Mouse (Mus musculus): ENCODE results near the gene Prss16.

The Prss16 gene

DNA sequence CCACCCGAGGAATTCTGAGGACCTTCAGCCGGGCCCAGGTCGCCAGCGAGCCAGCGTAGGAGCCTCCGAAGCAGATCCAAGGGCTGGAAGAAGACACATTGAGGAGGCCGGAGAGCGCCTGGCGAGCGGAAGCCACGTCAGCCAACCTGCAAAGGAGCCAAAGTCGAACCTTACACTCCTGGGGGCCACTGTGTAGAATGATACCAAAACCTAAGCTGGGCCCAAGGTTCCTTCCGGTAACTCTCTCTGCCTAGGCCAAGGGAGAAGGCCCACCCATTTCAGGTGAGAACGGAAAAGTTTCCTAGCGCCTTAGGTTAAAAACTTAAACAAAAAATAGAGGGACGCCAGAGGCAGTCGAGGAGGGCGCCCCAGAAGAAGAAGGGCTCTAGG, 2.4 kb downstream of the Prss16 start:
- DNase-seq (ENCODE audit: low spot score in 2 of 2) = no peak

DNA sequence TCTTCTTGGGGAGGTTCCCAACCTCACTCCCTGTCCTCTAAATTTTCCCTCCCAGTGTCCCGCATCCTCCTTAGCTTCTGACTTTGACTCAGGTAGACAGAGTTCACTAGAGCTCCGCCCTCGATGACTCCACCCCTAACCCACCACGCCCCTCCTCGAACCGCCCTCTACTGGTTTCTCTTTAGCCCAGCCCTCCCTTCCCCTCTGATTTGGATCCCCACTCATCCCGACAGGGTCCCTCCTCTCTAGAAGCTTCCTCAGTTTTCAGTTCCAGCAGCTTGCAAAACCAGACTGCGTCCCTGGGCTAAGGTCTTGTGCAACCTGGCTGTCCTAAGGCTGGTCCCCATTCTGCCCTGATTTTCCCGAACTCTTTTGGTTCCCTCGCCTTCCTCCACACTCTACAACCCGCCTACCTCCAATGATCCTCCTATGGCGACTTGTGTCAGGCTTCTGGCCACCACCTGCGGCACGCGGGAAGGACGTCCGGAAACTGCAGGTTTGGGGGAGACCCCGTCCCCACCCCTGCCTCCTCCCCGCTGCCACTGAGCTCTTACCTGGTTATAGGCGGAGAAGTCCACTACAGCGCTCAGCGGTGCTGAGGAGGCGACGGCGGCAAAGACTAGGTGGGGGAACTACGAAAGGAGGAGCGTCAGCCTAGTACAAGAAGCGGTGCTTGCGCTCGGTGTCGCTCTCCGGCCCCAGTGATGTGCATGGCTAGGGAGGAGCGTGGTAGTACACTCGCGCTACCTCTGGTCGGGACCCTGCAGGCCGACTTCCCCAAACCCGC, 3.0 kb downstream of the Prss16 start:
- DNase-seq (ENCODE audit: low spot score in 2 of 2) = no peak

DNA sequence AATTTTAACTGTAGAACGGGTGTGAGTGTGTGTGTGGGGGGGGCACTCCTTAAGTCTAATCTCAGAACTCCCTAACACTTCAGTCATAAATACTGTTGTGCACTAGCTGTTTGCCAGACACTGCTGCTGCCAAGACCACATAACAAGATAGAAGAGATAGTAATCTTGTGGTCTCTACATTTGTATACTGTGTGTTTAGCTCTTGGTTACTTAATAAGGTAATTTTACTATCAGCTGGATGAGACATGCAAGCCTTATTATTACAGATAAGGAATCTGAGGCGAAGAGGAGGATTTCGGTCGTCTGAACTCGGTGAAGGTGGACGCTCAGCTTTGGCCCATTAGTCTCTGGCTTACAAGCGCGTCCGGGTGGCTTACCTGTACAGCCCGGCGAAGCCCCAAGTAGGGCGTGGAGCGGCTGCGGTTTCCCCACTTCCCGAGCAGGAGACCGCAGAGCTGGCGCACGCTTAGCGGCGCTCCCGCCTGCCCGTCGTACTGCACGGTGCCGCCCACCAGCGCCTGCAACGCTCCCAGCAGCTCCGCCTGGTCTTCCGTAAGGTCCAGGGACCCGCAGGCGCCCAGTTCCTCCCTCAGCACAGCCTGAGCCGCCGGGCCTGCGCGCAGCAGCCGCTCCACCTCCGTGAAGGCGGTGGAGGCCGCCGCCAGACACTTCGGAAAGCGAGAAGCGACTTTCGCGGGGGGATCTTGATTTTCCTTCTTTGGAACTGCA, 3.8 kb downstream of the Prss16 start:
- DNase-seq (ENCODE audit: low spot score in 2 of 2) = no peak

DNA sequence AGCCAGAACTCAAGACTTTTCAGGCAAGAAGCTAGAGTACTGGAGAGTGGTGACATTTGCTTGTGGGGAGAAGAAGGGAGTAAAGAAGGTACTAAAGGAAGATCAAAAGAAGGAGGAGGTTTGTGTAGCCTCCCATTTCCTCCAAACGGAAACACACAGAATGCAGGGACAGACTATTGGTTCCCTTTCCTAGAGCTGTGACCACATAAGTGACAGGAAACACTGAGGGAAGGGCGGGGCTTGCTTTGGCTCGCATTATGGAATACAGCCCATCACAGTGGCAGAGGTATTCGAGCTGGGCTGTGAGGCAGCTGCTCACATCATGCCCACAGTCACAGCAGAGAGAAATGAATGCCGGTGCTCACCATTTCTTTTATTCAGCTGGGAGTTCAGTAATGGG, 7.7 kb downstream of the Prss16 start:
- DNase-seq (ENCODE audit: low spot score in 2 of 2) = no peak

DNA sequence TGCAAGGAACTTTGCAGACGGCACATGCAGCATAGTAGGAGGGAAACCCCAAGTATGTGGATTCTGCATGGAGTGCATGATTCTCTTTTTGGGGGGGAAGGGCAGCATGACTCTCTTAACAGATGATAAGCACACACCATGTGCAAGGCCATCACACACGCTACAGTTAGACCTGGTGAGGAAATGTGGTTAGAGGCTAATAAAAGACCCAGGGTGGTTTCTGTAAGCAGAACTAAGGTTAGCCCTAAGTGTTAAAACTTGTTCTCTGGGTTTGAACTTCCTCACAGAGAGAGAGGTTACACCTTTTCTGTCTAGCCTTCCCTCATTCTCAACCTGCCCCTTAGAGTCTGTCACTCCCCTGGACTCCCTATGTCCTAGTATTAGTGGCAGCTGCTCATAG, 8.2 kb downstream of the Prss16 start:
- no peak for DNase-seq (ENCODE audit: low spot score in 2 of 2)

DNA sequence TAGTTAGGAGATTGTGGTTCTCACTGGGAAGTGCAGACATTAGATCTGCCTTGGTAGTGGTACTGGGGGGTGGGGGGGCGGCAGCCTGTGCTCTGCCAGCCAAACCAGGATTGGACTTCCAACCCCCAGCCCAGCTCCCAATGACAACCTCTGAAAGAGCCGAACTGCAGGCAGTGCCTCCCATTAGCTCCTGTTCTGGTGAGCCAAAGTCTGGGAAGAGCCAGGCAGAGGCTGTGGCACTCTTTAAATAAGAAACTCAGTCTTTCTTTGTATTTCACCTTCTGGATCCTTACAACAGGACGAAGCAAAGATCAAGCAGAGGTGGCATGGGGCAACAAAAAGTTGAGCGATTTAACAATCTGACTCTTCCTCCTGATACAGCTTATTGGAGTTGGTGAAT, 10.4 kb downstream of the Prss16 start:
- no peak for DNase-seq (ENCODE audit: low spot score in 2 of 2)

DNA sequence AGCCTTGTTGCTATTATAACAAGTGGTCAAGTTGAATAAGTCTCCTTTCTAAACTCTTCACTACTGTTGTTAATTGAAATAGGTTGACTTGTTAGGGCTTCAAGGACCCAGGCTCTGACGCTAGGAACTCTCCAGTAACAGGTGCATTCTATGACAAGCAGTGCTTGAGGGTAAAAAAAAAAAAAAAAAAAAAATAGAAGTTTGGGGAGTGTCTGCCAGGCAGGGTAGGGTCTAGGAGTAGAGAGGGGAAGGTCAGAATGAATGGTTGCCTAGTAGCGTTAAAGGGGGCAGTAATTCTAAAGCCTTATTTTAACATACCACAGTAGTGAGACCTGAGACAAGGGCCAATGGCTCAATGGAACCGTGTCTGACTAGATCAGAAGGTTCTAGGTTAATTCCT, 11.1 kb downstream of the Prss16 start:
- no peak for DNase-seq (ENCODE audit: low spot score in 2 of 2)

DNA sequence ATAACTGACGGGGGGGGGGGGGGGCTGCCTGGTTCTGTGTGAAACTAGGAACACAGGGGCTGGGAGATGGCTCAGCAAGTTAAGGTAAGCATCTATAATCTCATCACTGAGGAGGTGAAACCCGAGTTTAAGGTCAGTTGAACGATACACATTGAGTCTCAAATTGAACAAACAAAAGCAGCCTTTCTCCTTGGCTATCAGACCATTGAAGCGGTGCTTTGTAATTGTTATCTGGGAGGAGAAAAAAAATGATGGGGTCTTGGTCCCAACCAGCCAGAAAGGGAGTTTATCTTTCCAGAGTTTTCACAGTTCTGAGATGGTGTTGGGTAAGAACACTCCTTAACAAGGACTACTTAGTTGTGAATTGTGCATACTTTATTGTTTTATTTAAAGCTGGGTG, 11.7 kb downstream of the Prss16 start:
- DNase-seq (ENCODE audit: low spot score in 2 of 2) = no peak

DNA sequence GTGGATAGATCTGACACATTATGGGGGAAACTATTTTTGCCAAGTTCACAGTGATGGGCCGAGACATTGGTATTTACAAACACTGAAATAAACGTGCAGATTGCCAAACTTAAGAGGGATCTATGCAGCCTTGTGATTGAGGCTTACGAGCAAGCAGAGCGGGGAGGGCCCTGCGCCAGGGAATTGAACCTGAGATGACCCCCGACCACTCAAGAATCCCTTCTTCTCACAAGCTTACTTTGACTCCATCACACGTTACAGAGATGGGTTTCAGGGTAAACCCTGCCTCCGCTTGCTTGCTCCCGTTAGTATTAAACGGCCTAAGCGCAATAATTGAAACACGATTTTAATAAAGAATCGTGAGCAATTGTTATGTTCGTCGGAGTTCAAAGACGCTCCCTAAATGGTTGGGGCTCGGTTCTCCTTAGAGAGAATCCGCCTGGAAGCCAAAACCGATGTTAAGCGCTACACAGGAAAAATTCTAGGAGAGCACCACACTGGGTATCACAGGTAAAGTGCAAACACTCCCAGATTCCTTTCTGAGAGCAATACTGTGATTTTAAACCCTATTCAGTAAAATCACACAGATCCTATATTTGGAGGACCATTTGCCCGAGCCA, 12.2 kb downstream of the Prss16 start:
- no peak for DNase-seq (ENCODE audit: low spot score in 2 of 2)

DNA sequence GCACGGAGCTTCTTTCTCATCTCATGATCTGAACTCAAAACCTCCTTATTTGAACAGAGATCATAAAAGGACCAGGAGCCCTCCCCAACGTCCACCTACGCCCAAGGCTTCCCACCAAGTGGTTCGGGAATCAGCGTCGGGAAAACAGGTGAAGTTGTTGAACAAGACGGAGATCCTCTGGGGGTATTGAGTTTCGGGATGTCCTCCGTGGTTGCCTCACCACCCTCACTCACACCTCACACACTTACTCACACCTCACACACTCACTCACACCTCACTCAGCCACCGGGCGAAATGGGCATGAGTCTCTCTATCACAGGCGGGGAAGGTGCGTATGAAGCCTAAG, 12.7 kb downstream of the Prss16 start:
- no peak for DNase-seq (ENCODE audit: low spot score in 2 of 2)

DNA sequence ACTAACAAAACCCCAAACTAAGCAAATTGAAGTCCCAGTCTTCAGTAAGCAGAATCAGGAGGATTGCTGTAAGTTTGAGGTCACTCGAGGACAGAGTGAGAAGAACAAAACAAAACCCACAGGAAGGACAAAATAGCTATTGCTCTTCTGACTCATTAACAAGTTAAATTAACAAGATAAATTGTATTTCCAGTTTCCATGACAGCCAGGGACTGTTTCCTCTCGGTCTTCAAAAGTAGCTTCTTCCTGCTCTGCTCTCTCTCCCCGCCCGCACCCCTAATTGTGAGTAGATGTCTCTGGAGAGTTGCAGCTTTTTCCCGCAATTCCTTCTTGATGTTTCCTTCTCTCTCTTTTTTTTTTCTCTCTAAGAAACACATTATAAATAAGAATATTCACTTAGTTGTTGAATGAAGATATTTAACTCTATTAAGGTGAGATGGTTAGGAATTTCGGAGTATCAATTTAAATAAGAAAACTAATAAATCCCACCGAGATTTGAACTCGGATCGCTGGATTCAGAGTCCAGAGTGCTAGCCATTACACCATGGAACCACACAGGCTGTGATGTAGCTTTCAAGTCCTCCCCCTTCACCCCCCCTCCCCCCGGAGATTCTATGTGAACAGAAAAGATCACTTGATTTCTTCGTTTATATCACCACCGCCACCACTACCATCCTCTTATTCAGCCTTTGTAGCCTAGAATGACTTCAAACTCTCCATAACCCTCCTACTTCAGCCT, 13.3 kb downstream of the Prss16 start:
- DNase-seq (ENCODE audit: low spot score in 2 of 2) = no peak

DNA sequence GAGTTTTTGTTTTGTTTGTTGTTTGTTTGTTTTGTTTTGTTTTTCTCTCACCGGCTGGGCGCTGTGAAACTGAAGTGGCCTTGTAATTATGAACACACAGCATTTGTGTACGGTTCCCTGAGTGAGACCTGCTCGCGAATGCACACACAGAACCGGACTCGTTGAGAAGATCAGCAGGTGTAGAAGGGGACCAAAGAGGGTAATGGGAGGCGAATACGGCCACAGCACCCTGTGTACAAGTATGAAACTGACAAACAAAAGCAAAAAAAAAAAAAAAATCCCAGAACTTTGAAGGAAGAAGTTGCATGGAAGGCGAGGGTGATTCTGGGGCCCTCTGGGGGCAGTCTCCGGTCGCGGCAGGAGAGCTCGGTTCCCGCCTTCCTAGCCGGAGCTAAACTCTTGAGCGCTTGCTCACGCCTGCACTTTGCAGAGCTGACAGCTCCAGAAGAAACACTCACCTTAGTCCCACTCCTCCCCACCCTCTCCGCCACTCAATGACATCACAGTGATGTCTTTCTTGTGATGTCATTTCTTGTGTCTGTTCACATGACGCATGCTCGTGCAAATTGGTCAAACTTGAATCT, 14.1 kb downstream of the Prss16 start:
- DNase-seq (ENCODE audit: low spot score in 2 of 2) = peak in 1 of 2 experiments; percentile 16

DNA sequence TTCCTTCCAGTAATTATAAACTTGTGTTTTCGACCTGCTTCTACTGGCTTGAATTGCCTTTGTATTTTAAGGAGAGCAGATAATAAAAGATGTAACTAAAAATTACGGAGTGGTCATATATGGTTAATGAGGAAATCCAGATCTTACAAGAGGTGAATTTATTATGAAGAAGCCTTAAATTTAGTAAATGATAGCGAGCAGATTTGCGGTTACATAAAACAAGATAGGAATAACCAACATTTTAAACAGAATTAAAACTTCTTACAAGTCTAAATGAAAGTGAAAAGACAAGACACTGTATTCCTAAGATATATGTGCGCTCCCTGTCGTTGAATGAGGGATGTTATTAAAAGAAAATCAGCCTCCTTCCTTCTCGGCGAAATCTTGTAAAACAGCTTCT, 14.6 kb downstream of the Prss16 start:
- no peak for DNase-seq (ENCODE audit: low spot score in 2 of 2)

DNA sequence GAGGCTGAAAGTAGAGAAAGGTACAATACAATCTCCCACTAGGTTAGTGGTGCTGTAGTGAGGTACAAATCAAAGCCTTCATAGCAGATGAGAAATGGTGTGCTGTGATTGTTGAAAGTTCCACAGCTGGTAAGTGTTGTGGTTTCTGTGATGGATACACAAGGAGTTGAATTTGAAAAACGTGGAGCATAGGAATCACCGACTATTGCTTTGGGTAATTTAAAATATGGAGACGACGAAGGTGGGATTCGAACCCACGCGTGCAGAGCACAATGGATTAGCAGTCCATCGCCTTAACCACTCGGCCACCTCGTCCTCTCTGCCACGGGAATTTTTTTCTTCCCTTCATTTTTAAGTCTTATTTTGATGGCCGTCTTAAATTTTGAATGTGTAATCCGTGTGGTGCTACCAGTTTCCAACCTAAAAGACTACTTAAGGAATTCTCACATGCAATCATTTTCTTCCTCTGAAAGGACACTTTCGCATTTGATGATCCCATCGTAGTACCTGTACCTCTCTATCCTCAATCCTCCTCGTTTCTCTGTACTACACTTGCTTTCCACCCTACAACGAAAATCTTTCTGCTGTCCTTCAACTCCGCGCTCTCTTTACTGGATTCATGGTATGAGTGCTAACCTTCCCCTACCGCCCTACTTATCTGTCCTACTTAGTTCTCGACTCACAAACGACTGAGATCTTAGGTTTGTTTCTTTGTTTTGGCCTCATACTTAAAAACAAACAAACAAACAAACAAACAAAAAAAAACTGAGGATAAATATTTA, 15.4 kb downstream of the Prss16 start:
- peak in 1 of 2 experiments; percentile 25 for DNase-seq (ENCODE audit: low spot score in 2 of 2)

DNA sequence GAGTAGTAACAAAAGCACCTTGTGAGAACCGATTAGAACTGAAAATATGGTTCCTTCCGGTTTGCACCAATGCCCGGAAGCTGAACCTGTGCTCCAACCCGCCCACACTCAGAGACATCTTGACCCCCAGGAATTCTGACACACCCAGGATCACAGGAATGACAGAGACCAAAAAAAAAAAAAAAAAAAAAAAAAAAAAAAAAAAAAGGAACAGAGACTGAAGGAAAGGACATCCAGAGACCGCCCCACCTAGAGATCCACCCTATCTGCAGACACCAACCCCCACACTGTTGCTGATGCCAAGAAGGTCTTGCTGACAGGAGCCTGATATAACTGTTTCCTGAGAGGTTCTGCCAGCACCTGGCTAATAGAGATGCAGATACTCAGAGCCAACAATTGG, 17.0 kb downstream of the Prss16 start:
- no peak for DNase-seq (ENCODE audit: low spot score in 2 of 2)

DNA sequence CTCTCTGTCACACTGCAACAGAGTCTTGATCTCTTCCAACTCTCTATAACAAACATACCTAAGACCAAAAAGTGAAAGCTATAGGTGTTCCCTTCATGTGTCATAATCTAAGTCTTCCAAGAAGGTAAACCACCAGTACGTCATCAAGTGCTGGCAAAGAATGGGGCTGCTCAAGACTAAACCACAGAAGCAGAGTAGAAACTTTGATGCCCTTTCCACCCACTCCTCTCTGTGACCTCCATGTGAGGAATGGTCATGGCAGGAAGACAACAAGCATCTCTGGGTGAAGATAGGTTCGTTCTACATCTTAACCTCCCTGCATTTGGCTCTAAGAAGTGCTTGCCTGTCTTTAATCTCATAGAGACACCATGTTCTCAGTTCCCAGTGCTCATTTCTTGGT, 25.1 kb downstream of the Prss16 start:
- DNase-seq (ENCODE audit: low spot score in 2 of 2) = no peak

DNA sequence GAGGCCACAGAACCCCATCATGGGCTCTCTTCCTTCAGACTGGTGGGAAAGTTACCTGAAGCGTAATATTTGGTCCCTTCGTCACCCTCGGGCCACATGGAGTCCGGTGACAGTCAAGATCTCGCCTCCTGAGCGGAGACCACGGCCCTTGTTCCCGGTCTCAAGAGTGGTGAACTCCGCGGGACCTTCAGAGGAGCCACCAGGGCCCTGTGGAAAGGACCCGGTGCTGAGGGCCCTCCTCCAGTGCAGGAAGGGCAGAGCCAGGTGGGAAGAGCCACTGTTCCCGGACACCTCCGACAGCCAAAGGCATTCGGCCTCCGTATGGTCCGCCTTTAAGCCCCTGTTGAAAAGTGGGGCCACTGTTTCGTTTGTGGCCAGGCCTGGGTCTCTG, 27.7 kb downstream of the Prss16 start:
- DNase-seq (ENCODE audit: low spot score in 2 of 2) = no peak

DNA sequence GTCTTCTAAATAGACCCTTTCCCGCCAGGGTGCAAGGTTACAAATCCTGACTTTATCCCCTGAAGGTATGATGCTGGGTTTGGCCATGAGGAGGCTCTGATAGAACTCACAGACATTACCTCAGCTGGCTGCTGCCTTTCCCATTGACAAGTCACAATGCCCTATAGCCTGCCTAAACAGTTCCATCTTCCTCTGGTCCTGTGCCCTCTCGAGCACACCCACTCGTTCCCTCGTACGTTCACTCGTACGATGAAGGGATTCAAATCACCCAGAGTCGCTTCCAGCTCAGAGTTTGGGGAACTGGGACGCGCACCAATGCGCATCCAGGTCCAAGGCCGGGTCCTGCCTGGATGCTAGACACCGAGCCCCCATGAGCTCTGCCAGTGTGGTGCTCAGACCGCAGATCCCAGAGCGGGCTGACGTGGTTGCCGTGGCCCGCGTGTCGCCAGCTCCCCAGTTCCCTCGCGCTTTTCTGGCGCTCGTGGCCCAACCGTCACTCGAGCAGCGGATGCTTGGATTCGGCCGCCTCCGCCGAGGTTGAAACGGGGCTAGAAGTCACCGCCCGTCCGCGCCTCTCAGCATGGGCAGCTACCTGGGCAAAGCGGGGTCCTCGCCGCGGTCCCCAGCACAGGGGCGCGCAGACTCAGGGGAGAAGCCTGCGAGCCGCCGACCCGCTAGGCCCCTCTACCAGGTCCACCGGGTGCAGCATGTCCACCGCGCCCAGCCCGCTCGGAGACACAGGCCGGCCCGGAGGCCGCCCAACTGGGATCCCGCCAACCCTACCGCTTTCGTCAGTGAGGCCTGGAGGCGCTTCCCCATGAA, 28.4 kb downstream of the Prss16 start, which contains the start of gene Pom121l2:
TSS of gene Pom121l2 (plus strand) at position 214 of the 822 bp plus-strand sequence.
- DNase-seq (ENCODE audit: low spot score in 2 of 2) = peak in 1 of 2 experiments; percentile 37

DNA sequence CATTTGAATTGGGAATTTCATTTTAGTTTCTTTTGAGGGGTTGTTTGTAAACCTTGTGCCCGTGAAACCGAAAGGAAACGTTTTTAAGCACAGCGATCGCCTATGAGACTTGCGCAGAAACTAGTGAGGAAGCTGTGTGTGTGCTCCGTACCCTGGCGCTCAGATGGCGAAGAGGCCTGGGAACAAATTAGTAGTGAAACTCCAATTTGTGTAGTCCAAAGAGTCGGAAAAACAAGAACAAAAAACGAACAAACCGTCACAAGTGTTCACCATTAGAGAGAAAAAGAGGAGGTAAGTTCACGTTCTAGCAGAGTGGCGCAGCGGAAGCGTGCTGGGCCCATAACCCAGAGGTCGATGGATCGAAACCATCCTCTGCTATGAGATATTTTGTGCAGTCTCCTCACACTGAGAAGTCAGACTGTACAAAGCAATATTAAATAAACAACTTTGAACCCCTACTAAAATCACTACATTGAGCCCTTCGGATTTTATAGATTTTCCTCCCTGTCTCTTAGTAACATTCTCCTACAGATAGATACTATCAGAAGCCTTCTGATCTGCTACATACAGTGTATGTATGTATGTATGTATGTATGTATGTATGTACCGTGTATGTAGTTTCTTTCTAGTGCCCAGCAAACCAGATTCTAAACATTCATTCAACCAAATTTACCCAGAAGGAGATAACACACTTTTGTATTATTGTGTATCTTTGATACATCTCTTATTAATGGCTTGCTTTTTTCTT, 34.6 kb downstream of the Prss16 start:
- DNase-seq (ENCODE audit: low spot score in 2 of 2) = peak in 1 of 2 experiments; percentile 64

Measured in cerebellum, postnatal 4 days (tissue).